Mouse (Mus musculus) hindbrain, postnatal 0 days (tissue): ENCODE measurements around the gene Gm13276. TPM values are rescaled to one million over a fixed set of nuclear protein-coding genes. Genes with fewer than 3 reads are reported as not detected.
"Not testable (repeated sequence)": the region's sequence is repeated elsewhere in the genome, so short reads cannot be mapped to it uniquely, and the experiment has no call there.

ENCODE experiments used
- ATAC-seq: fragments of 200-750 bp; cut with Nextera tagmentation; 2 replicates; pipeline ENCODE4 v1.8.0; 2017; ENCODE audit warnings: mild to moderate bottlenecking, moderate TSS enrichment, moderate library complexity
- DNase-seq: peaks from one replicate; pipeline ENCODE4 v3.0.0-alpha.2; 2015; ENCODE audit warnings: low spot score
- H3K27ac ChIP-seq: fragments of 300-500 bp; sonication (generic); 2 replicates; pipeline ENCODE4 v1.5.1; 2014; ENCODE audit warnings: mild to moderate bottlenecking
- H3K27me3 ChIP-seq: fragments of 300-500 bp; sonication (generic); 2 replicates; pipeline ENCODE4 v1.6.1; 2014; ENCODE audit warnings: low read length, mixed read lengths; ENCODE audit not compliant: insufficient read depth
- H3K36me3 ChIP-seq: fragments of 300-500 bp; sonication (generic); 2 replicates; pipeline ENCODE4 v1.6.1; 2014; ENCODE audit warnings: low read length, mixed read lengths; ENCODE audit not compliant: insufficient read depth
- H3K4me1 ChIP-seq: fragments of 300-500 bp; sonication (generic); 2 replicates; pipeline ENCODE4 v1.6.1; 2014; ENCODE audit warnings: antibody characterized with exemption, low read length, mixed read lengths; ENCODE audit not compliant: insufficient read depth
- H3K4me2 ChIP-seq: fragments of 300-500 bp; sonication (generic); 2 replicates; pipeline ENCODE4 v1.6.1; 2014; ENCODE audit warnings: low read depth, mild to moderate bottlenecking, low read length, moderate library complexity, mixed read lengths
- H3K4me3 ChIP-seq: fragments of 300-500 bp; sonication (generic); 2 replicates; pipeline ENCODE4 v1.5.1; 2014; ENCODE audit warnings: low read length
- H3K9ac ChIP-seq: fragments of 300-500 bp; sonication (generic); replicated peaks from 2 replicates; pipeline ENCODE4 v1.6.1; 2014; ENCODE audit warnings: mild to moderate bottlenecking, low read length, moderate library complexity, mixed read lengths
- H3K9me3 ChIP-seq: fragments of 300-500 bp; sonication (generic); 2 replicates; pipeline ENCODE4 v1.6.1; 2016; ENCODE audit warnings: low read length, mixed read lengths
- CTCF ChIP-seq: IDR thresholded peaks from 2 replicates; pipeline ENCODE4 v1.5.1; 2016; ENCODE audit warnings: antibody characterized with exemption, control low read depth, low read depth
- WGBS: fragments of 180-500 bp; shearing (Covaris S2); extraction: QIAGEN DNeasy Blood & Tissue Kit; methylation state at CpG from one replicate; pipeline ENCODE4 v1.1.7; 2014; 5-methylcytosine and 5-hydroxymethylcytosine counted together
- polyA plus RNA-seq: library from polyadenylated mRNA; unstranded; fragments of >200 nt; fragmentation: Nextera tagmentation; extraction: Ambion mirVana; gene quantifications from 2 replicates; pipeline ENCODE4 v1.2.1, GENCODE M21; 2015
- total RNA-seq: library from RNA; depleted of rRNA; stranded (reverse); fragments of >200 nt; gene quantifications from 2 replicates; pipeline ENCODE4 v1.2.3, GENCODE M21; 2014

The Gm13276 gene
- total and polyA plus RNA-seq, 2 experiments from 2014 or later, result not detected

DNA sequence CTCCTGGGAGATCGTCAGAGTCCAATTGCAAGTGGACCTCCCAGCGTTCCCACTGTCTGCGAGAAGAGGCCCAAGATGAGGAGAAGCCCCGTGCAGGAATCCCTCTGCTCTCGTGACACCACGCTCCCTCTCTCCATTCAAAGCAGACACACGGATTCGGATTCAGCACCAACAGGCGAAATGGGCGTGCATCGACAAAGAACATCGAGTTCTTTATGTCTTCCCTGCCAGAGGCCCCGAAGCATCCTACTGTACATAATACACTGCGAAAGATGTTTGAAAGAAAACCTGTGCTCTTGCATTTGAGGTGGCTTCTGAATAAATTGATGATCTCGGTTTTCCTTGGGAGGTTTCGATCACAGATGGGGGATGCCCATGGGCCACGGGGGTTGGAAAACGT, 5.2 kb upstream of the Gm13276 start:
- H3K9me3 ChIP-seq, DNase-seq, H3K27ac ChIP-seq, H3K9ac ChIP-seq, ATAC-seq, H3K27me3 ChIP-seq, H3K4me1 ChIP-seq, H3K36me3 ChIP-seq, H3K4me2 ChIP-seq, H3K4me3 ChIP-seq: not testable (repeated sequence)
- WGBS, result 48% methylated on average over 15 of the region's 18 CpGs

DNA sequence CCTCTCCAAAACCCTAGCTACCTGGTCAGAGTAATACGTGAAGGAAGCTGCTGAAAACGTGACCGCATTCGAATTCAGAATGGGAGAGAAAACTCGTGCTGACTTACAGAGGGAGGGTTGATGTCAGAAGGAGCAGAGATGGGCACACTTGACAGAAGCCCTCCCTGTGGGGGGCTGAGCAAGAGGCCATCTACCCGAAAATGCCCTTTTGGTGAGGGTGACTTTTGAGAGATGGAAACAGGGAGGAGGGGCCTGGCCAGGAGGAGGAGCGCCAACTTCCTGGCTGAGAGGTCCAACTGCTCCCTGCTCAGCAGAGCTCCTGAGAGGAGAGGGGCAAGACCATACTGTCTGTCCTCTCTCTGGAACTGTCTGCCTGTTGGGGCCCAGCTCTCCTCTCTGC, 3.7 kb upstream of the Gm13276 start, which contains the start of gene Ifnz:
Gene Ifnz, plus strand, starts transcription at position 301 of the 400 bp plus-strand sequence.
- H3K9me3 ChIP-seq, H3K9ac ChIP-seq, H3K27ac ChIP-seq, H3K4me3 ChIP-seq, H3K36me3 ChIP-seq, ATAC-seq, H3K4me1 ChIP-seq, DNase-seq, H3K27me3 ChIP-seq: not testable (repeated sequence)
- 14% methylated on average over 4 of the region's 7 CpGs for WGBS
- peak within 1 kb of the TSS; percentile 23; the same call in 1 of the 2 replicates for H3K4me2 ChIP-seq

GRCm38 (mm10) chr4:88782335-88782734, 3.2 kb upstream of the Gm13276 start:
- not testable (repeated sequence) for H3K4me3 ChIP-seq
- 2% methylated on average over 11 of the region's 31 CpGs for WGBS

DNA sequence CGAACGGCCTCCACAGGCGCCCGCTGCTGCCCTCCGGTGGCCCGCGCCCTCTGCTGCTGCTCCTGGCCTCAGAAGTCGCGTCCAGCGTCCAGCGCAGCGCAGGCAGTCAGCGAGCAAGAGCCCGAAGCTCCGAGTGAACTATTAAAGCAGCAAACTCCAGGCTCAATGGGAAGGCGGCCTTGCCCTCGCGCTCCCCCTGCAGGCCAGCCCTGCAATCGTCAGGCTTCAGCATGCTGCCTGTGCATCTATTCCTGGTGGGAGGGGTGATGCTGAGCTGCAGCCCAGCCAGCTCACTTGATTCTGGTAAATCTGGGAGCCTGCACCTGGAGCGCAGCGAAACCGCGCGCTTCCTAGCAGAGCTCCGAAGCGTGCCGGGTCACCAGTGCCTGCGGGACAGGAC, 2.9 kb downstream of the Gm13276 start, which contains the start of gene Gm13277:
Gene Gm13277, plus strand, starts transcription at position 231 of the 400 bp plus-strand sequence.
- not testable (repeated sequence) for H3K4me3 ChIP-seq, H3K36me3 ChIP-seq, H3K4me1 ChIP-seq, H3K27me3 ChIP-seq, DNase-seq, H3K4me2 ChIP-seq, H3K9ac ChIP-seq, ATAC-seq, H3K9me3 ChIP-seq, H3K27ac ChIP-seq
- WGBS, result no CpG with 5 or more reads among the region's 28 CpGs
- peak; percentile 59 for TF ChIP-seq CTCF

More at GRCm38 (mm10) chr4:88782335-88782734, 3.2 kb upstream of the Gm13276 start:
- H3K27me3 ChIP-seq, H3K4me1 ChIP-seq, H3K36me3 ChIP-seq, H3K9me3 ChIP-seq, H3K9ac ChIP-seq, DNase-seq, H3K27ac ChIP-seq, ATAC-seq: not testable (repeated sequence)
- peak overlapping the region; percentile 23; the same call in 1 of the 2 replicates for H3K4me2 ChIP-seq

- ATAC-seq, H3K27ac ChIP-seq, H3K9ac ChIP-seq, H3K4me3 ChIP-seq, H3K36me3 ChIP-seq, H3K9me3 ChIP-seq, H3K27me3 ChIP-seq, DNase-seq, H3K4me2 ChIP-seq, H3K4me1 ChIP-seq: not testable (repeated sequence)
- WGBS, result no CpG with 5 or more reads among the region's 28 CpGs
Observed at GRCm38 (mm10) chr4:88791250-88791649, 5.7 kb downstream of the Gm13276 start, which contains the start of gene Gm13278. Gene Gm13278 (plus strand): TSS chr4:88791550.

- H3K27me3 ChIP-seq, H3K4me3 ChIP-seq, H3K9me3 ChIP-seq, H3K27ac ChIP-seq, ATAC-seq, H3K36me3 ChIP-seq, H3K4me2 ChIP-seq, H3K9ac ChIP-seq, DNase-seq, H3K4me1 ChIP-seq: not testable (repeated sequence)
- peak; percentile 43; the same call in 1 of the 2 replicates for TF ChIP-seq CTCF
- 0% methylated on average over 2 of the region's 52 CpGs for WGBS
Observed at GRCm38 (mm10) chr4:88793936-88794675, 8.6 kb downstream of the Gm13276 start, which contains the start of gene Gm13275. Gene Gm13275 (plus strand): TSS chr4:88794487.

DNA sequence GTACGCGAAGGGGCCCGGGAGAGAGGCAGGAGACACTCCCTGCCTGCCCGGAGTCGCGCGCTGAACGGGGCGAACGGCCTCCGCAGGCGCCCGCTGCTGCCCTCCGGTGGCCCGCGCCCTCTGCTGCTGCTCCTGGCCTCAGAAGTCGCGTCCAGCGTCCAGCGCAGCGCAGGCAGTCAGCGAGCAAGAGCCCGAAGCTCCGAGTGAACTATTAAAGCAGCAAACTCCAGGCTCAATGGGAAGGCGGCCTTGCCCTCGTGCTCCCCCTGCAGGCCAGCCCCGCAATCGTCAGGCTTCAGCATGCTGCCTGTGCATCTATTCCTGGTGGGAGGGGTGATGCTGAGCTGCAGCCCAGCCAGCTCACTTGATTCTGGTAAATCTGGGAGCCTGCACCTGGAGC, 11.6 kb downstream of the Gm13276 start, which contains the start of gene Gm13279:
Gene Gm13279, plus strand, starts transcription at position 301 of the 400 bp plus-strand sequence.
- DNase-seq, H3K4me3 ChIP-seq, H3K9ac ChIP-seq, H3K36me3 ChIP-seq, H3K27me3 ChIP-seq, H3K27ac ChIP-seq, H3K4me1 ChIP-seq, H3K9me3 ChIP-seq, H3K4me2 ChIP-seq, ATAC-seq: not testable (repeated sequence)
- no CpG with 5 or more reads among the region's 28 CpGs for WGBS

DNA sequence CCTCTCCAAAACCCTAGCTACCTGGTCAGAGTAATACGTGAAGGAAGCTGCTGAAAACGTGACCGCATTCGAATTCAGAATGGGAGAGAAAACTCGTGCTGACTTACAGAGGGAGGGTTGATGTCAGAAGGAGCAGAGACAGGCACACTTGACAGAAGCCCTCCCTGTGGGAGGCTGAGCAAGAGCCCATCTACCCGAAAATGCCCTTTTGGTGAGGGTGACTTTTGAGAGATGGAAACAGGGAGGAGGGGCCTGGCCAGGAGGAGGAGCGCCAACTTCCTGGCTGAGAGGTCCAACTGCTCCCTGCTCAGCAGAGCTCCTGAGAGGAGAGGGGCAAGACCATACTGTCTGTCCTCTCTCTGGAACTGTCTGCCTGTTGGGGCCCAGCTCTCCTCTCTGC, 13.9 kb downstream of the Gm13276 start, which contains the start of gene Gm13285:
Gene Gm13285, plus strand, starts transcription at position 301 of the 400 bp plus-strand sequence.
- H3K9me3 ChIP-seq, H3K27me3 ChIP-seq, H3K27ac ChIP-seq, H3K4me2 ChIP-seq, DNase-seq, H3K4me1 ChIP-seq, ATAC-seq, H3K4me3 ChIP-seq, H3K9ac ChIP-seq, H3K36me3 ChIP-seq: not testable (repeated sequence)
- 17% methylated on average over 4 of the region's 7 CpGs for WGBS

GRCm38 (mm10) chr4:88802954-88803353, 17.4 kb downstream of the Gm13276 start, which contains the start of gene Gm13287:
Gene Gm13287 (plus strand): TSS chr4:88803254.
- H3K9me3 ChIP-seq, DNase-seq, H3K4me2 ChIP-seq, H3K27me3 ChIP-seq, H3K36me3 ChIP-seq, H3K4me1 ChIP-seq, H3K4me3 ChIP-seq, H3K9ac ChIP-seq, H3K27ac ChIP-seq, ATAC-seq: not testable (repeated sequence)
- WGBS, result no CpG with 5 or more reads among the region's 29 CpGs

DNA sequence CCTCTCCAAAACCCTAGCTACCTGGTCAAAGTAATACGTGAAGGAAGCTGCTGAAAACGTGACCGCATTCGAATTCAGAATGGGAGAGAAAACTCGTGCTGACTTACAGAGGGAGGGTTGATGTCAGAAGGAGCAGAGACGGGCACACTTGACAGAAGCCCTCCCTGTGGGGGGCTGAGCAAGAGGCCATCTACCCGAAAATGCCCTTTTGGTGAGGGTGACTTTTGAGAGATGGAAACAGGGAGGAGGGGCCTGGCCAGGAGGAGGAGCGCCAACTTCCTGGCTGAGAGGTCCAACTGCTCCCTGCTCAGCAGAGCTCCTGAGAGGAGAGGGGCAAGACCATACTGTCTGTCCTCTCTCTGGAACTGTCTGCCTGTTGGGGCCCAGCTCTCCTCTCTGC, 19.7 kb downstream of the Gm13276 start, which contains the start of gene Gm13288:
Gene Gm13288, plus strand, starts transcription at position 301 of the 400 bp plus-strand sequence.
- not testable (repeated sequence) for H3K27ac ChIP-seq, H3K4me2 ChIP-seq, H3K4me1 ChIP-seq, DNase-seq, H3K4me3 ChIP-seq, H3K9me3 ChIP-seq, H3K27me3 ChIP-seq, ATAC-seq, H3K9ac ChIP-seq, H3K36me3 ChIP-seq
- no CpG with 5 or more reads among the region's 8 CpGs for WGBS
